Mouse (Mus musculus) heart, adult 2 months (tissue): ENCODE measurements at regions not wholly inside any gene's neighbourhood (a gene's known extent, or its start where the extent isn't known, plus 50 kb on each side); places are given as distances from the start of the nearest gene placed in this dataset.

Experiments used
- EP300 ChIP-seq: fragments of 200-500 bp; IDR thresholded peaks from 2 replicates; pipeline ENCODE4 v1.6.1; 2011; ENCODE audit warnings: low read depth, low read length, control low read depth; ENCODE audit not compliant: insufficient read depth
- POLR2A ChIP-seq: fragments of 200-500 bp; IDR thresholded peaks from 2 replicates; pipeline ENCODE4 v1.6.1; 2011; ENCODE audit warnings: mild to moderate bottlenecking, low read depth, low read length, control low read depth; ENCODE audit not compliant: insufficient read depth

DNA sequence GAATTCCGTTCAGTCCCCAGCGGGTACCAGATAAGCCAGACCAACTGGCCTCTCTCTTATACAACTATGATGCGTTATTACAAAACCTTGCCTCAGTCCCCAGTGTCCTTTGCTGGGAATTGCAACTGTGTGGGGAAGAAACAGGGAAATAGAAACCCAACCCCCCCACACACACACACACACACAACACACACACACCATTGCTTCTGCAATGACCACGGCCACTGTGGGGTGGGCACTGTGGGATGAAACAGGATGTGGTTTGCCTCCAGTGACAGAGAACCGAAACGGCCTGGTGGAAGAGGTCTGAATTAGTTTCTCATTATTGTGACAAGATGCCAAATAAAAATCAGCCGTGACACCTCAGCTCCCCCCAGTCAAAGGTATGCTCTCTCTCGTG is 128.8 kb upstream of the Rybp start:
- TF ChIP-seq POLR2A (no peak), EP300 (no peak)
